Mouse (Mus musculus): ENCODE data around the gene Cpm.

Gene Cpm

GRCm38 (mm10) chr10:117620934-117621501 lies 8.3 kb upstream of the Cpm start:
- DNase-seq (ENCODE audit: low spot score) = no peak

GRCm38 (mm10) chr10:117621616-117622533 lies 7.4 kb upstream of the Cpm start:
- DNase-seq (ENCODE audit: low spot score) = no peak

- no peak for DNase-seq (ENCODE audit: low spot score)
Observed at GRCm38 (mm10) chr10:117623358-117623757, 5.9 kb upstream of the Cpm start.

GRCm38 (mm10) chr10:117624222-117624621 lies 5.1 kb upstream of the Cpm start:
- DNase-seq (ENCODE audit: low spot score) = no peak

GRCm38 (mm10) chr10:117624655-117625497 lies 4.4 kb upstream of the Cpm start:
- no peak for DNase-seq (ENCODE audit: low spot score)

GRCm38 (mm10) chr10:117625500-117626296 lies 3.6 kb upstream of the Cpm start:
- DNase-seq (ENCODE audit: low spot score) = no peak

GRCm38 (mm10) chr10:117626297-117626613 lies 3.0 kb upstream of the Cpm start:
- DNase-seq (ENCODE audit: low spot score) = no peak

- no peak for DNase-seq (ENCODE audit: low spot score)
Observed at GRCm38 (mm10) chr10:117626840-117627615, 2.3 kb upstream of the Cpm start.

GRCm38 (mm10) chr10:117627616-117627930 lies 1.7 kb upstream of the Cpm start:
- DNase-seq (ENCODE audit: low spot score) = no peak

- no peak for DNase-seq (ENCODE audit: low spot score)
Observed at GRCm38 (mm10) chr10:117627949-117628348, 1.4 kb upstream of the Cpm start.

- no peak for DNase-seq (ENCODE audit: low spot score)
Observed at GRCm38 (mm10) chr10:117628363-117629168, 734 bp upstream of the Cpm start.

- no peak for DNase-seq (ENCODE audit: low spot score)
Observed at GRCm38 (mm10) chr10:117630176-117630575, 876 bp downstream of the Cpm start.

- DNase-seq (ENCODE audit: low spot score) = no peak
Observed at GRCm38 (mm10) chr10:117630810-117631209, 1.5 kb downstream of the Cpm start.

- no peak for DNase-seq (ENCODE audit: low spot score)
Observed at GRCm38 (mm10) chr10:117631562-117632259, 2.4 kb downstream of the Cpm start.

GRCm38 (mm10) chr10:117632394-117632793 lies 3.1 kb downstream of the Cpm start:
- no peak for DNase-seq (ENCODE audit: low spot score)

- DNase-seq (ENCODE audit: low spot score) = no peak
Observed at GRCm38 (mm10) chr10:117633564-117634208, 4.4 kb downstream of the Cpm start.

GRCm38 (mm10) chr10:117634323-117635030 lies 5.2 kb downstream of the Cpm start:
- DNase-seq (ENCODE audit: low spot score) = no peak

GRCm38 (mm10) chr10:117635078-117635771 lies 5.9 kb downstream of the Cpm start:
- DNase-seq (ENCODE audit: low spot score) = no peak

Data from ovary, postnatal 14 days (tissue).